Mouse (Mus musculus): Measurements from ENCODE around the gene Olfr733. TPM values are rescaled to one million over a fixed set of nuclear protein-coding genes. Genes with fewer than 3 reads are reported as not detected.

Gene Olfr733
- total RNA-seq (2021), result not detected
- long read RNA-seq, experiment 1, result 0 reads
- long read RNA-seq, experiment 2, result 0 reads

GRCm38 (mm10) chr14:50301422-50301821 is at the start of gene Olfr733:
TSS of gene Olfr733 (minus strand) at chr14:50301522.
- DNase-seq (ENCODE audit: low spot score in 2 of 2), result no peak

- no peak for DNase-seq (ENCODE audit: low spot score in 2 of 2)
These were observed 47.5 kb upstream of the Olfr733 start, which contains the start of gene Olfr735 for GRCm38 (mm10) chr14:50348796-50349195. TSS of gene Olfr735 (minus strand) at chr14:50348872.

GRCm38 (mm10) chr14:50326661-50327060 is 25.3 kb upstream of the Olfr733 start, which contains the start of gene Olfr734:
TSS of gene Olfr734 (minus strand) at chr14:50326761.
- no peak for DNase-seq (ENCODE audit: low spot score in 2 of 2)

DNA sequence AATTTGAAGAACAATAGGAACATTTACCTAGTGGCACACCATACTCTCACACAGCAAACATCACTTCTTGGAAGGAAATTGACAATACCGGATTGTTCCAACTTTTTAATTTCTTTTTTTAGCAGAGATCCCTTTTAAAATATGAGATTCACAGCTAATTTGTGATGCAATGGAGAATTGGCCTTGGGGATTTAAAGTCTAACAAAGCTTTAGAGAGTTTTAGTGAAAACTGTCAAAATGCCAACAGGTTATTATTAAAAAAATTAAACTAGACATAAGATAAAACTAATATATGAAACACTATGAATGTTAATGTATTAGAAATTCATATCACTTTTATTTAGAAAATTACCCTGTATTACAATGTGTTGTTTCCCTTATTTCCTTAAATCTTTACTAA is 17.2 kb downstream of the Olfr733 start, which contains the start of gene Olfr732:
TSS of gene Olfr732 (minus strand) at position 101 of the 400 bp plus-strand sequence.
- no peak for DNase-seq (ENCODE audit: low spot score in 2 of 2)

Other genes with a start within 250 kb of the Olfr733 start
- gene Olfr726, start 210.6 kb downstream of the Olfr733 start, total RNA-seq (2021), result not detected
- gene Olfr727, start 178.3 kb downstream of the Olfr733 start, total RNA-seq (2021), result not detected
- not detected for gene Olfr728, start 158.8 kb downstream of the Olfr733 start, total RNA-seq (2021)
- gene Olfr729, start 148.6 kb downstream of the Olfr733 start, total RNA-seq (2021), result not detected
- not detected for gene Olfr730, start 113.3 kb downstream of the Olfr733 start, total RNA-seq (2021)
- not detected for gene Olfr731, start 59.7 kb downstream of the Olfr733 start, total RNA-seq (2021)
- gene Olfr732, start 17.3 kb downstream of the Olfr733 start, total RNA-seq (2021), result not detected
- not detected for gene Olfr734, start 25.2 kb upstream of the Olfr733 start, total RNA-seq (2021)
- not detected for gene Olfr735, start 47.4 kb upstream of the Olfr733 start, total RNA-seq (2021)
- gene Tlr11, start 56.4 kb upstream of the Olfr733 start, total RNA-seq (2021), result not detected
- not detected for gene Olfr736, start 79.6 kb upstream of the Olfr733 start, total RNA-seq (2021)
- gene Olfr738, start 106.0 kb upstream of the Olfr733 start, total RNA-seq (2021), result not detected
- gene Olfr739, start 117.1 kb upstream of the Olfr733 start, total RNA-seq (2021), result not detected
- not detected for gene Olfr740, start 144.0 kb upstream of the Olfr733 start, total RNA-seq (2021)
- not detected for gene Olfr741, start 171.2 kb upstream of the Olfr733 start, total RNA-seq (2021)
- not detected for gene Olfr742, start 202.1 kb upstream of the Olfr733 start, total RNA-seq (2021)
- gene Olfr743, start 220.3 kb upstream of the Olfr733 start, total RNA-seq (2021), result not detected